In genomic region chr11:30785497-30785896, GRCm38 (mm10) we compare ENCODE assay signal across 16 mouse cellular contexts. TPM values are rescaled to one million over a fixed set of nuclear protein-coding genes. Genes with fewer than 3 reads are reported as not detected.
DNase-seq lines count a peak whose midpoint lies in the region; ATAC-seq and TF ChIP-seq lines count a peak whose summit lies in the region.
"Had no signal": no experiment of that assay in that cellular context is flagged by ENCODE, and none has a peak within 500 bp of the region (broad histone marks: within the 10 kb centered on the region; RNA-seq: fewer than 3 reads in every experiment).

No protein-coding gene starts in this region.

- no peaks in the 10 kb centered on the region for H3K36me3 ChIP-seq in kidney, embryonic 16.5 days (ENCODE audit: insufficient read depth, low read length)
- H3K36me3 ChIP-seq in testis, adult 2 months (ENCODE audit: control insufficient read depth, insufficient read depth, low read length): no peaks in the 10 kb centered on the region
- no peaks in the 10 kb centered on the region for H3K36me3 ChIP-seq in embryonic facial prominence, embryonic 13.5 days
- H3K36me3 ChIP-seq: limb, embryonic 12.5 days; midbrain, embryonic 13.5 days had no signal

- H3K4me1 ChIP-seq in kidney, embryonic 16.5 days (ENCODE audit: insufficient read depth, low read length): 0 out of 2 replicates have a peak, but pooled peaks cover under 1% of the 10 kb centered on the region
- H3K4me1 ChIP-seq in testis, adult 2 months (ENCODE audit: control insufficient read depth, insufficient read depth, low read length): peaks cover 5% of the 10 kb centered on the region; the same call in 1 of the 2 replicates
- H3K4me1 ChIP-seq in embryonic facial prominence, embryonic 13.5 days: no peaks in the 10 kb centered on the region
- H3K4me1 ChIP-seq: limb, embryonic 12.5 days; midbrain, embryonic 13.5 days had no signal

- DNase-seq in kidney, adult 18-20 months: no peak
- DNase-seq in testis, postnatal 14 days (ENCODE audit: low spot score): no peak
- no peak for DNase-seq in frontal cortex, adult 2 months (ENCODE audit: extremely low spot score in 1 of 2, low spot score in 1 of 2)
- no peak for DNase-seq in layer of hippocampus, adult 8-10 months (ENCODE audit: low spot score in 2 of 2)
- DNase-seq: adrenal gland, postnatal 36 days; cerebellum, adult 9-10 months; kidney, postnatal 14 days; thymus, postnatal 14 days had no signal

- H3K4me2 ChIP-seq in kidney, embryonic 16.5 days (replicated peaks; ENCODE audit: low read depth, low read length): no peak overlapping the region
- H3K4me2 ChIP-seq in embryonic facial prominence, embryonic 13.5 days: no peak overlapping the region
- H3K4me2 ChIP-seq: limb, embryonic 12.5 days; midbrain, embryonic 13.5 days had no signal

- no peak overlapping the region for H3K4me3 ChIP-seq in kidney, embryonic 16.5 days (ENCODE audit: low read length)
- no peak overlapping the region; the same call in 1 of the 2 replicates for H3K4me3 ChIP-seq in testis, adult 2 months (ENCODE audit: control insufficient read depth, low read depth, low read length)
- H3K4me3 ChIP-seq in embryonic facial prominence, embryonic 13.5 days: no peak overlapping the region
- H3K4me3 ChIP-seq: limb, embryonic 12.5 days; midbrain, embryonic 13.5 days had no signal

- H3K27ac ChIP-seq in kidney, embryonic 16.5 days (ENCODE audit: low read length): peak overlapping the region; percentile 53; the same call in 1 of the 2 replicates
- peak overlapping the region; percentile 24; the same call in 1 of the 2 replicates for H3K27ac ChIP-seq in testis, adult 2 months (ENCODE audit: control insufficient read depth, insufficient read depth, low read depth, low read length)
- peak overlapping the region; percentile 51 for H3K27ac ChIP-seq in embryonic facial prominence, embryonic 13.5 days
- H3K27ac ChIP-seq: limb, embryonic 12.5 days; liver, embryonic 14.5 days; midbrain, embryonic 13.5 days had no signal

- no peak for TF ChIP-seq CTCF in testis, adult 2 months (IDR thresholded peaks at IDR 0.05; ENCODE audit: control insufficient read depth, insufficient read depth, insufficient replicate concordance, low read depth, low read length)

- WGBS in kidney, embryonic 16.5 days: 53% methylated on average over 3 of the region's 3 CpGs
- 49% methylated on average over 3 of the region's 3 CpGs for WGBS in embryonic facial prominence, embryonic 13.5 days

- H3K9me3 ChIP-seq in kidney, embryonic 16.5 days (ENCODE audit: low read length): no peaks in the 10 kb centered on the region; the same call in 1 of the 2 replicates
- H3K9me3 ChIP-seq in embryonic facial prominence, embryonic 13.5 days: no peaks in the 10 kb centered on the region
- H3K9me3 ChIP-seq: limb, embryonic 12.5 days; midbrain, embryonic 13.5 days had no signal

- ATAC-seq in kidney, embryonic 16.5 days (ENCODE audit: low FRiP score, low TSS enrichment): 0 out of 2 replicates have a peak, but pooled peaks have one; percentile 51
- no peak for ATAC-seq in embryonic facial prominence, embryonic 13.5 days (ENCODE audit: insufficient number of reproducible peaks, insufficient read depth, low FRiP score, low TSS enrichment, low read depth)
- ATAC-seq: activated CD4-positive, CD25-positive, alpha-beta regulatory T cell, adult 4 months; forebrain, embryonic 14.5 days had no signal

- no peak for TF ChIP-seq POLR2A in testis, adult 2 months (IDR thresholded peaks at IDR 0.05; ENCODE audit: control insufficient read depth, low read depth, low read length)

- H3K9ac ChIP-seq in kidney, embryonic 16.5 days (replicated peaks; ENCODE audit: low read length): no peak overlapping the region
- H3K9ac ChIP-seq in embryonic facial prominence, embryonic 13.5 days: no peak overlapping the region
- H3K9ac ChIP-seq: limb, embryonic 12.5 days; liver, embryonic 14.5 days; midbrain, embryonic 13.5 days had no signal

- no peaks in the 10 kb centered on the region for H3K27me3 ChIP-seq in kidney, embryonic 16.5 days (ENCODE audit: insufficient read depth, low read length)
- no peaks in the 10 kb centered on the region for H3K27me3 ChIP-seq in testis, adult 2 months (ENCODE audit: control insufficient read depth, insufficient read depth, low read length)
- no peaks in the 10 kb centered on the region for H3K27me3 ChIP-seq in embryonic facial prominence, embryonic 13.5 days
- H3K27me3 ChIP-seq: limb, embryonic 12.5 days; midbrain, embryonic 13.5 days had no signal

RNA-seq across cellular contexts. Expression of gene Psme4, which starts 14.0 kb away (rescaled TPM):
- 13.2 and 14.6 TPM in 2 replicates for polyA plus RNA-seq in kidney, embryonic 16.5 days (2015; fragmentation: Nextera tagmentation; extraction: Ambion mirVana)
- polyA plus RNA-seq in testis, adult 2 months (2012; rRNA removed): 81.8 and 102 TPM in 2 replicates
- 25.0 and 28.7 TPM in 2 replicates for polyA plus RNA-seq in embryonic facial prominence, embryonic 13.5 days (2015; fragmentation: Nextera tagmentation; extraction: Ambion mirVana)
- 36.0 and 38.2 TPM in 2 replicates for polyA plus RNA-seq in frontal cortex, adult 2 months (2012; rRNA removed)
- total RNA-seq in layer of hippocampus, adult 8-10 months (2022): 10 to 100 TPM; 41.5 to 46.2 (median 44.0) TPM
